Mouse (Mus musculus) heart, adult 2 months (tissue): ENCODE data around the gene Olfr1186.

Source experiments
- CTCF ChIP-seq: fragments of 200-600 bp; IDR thresholded peaks from 2 replicates; pipeline ENCODE4 v1.8.1; 2022; ENCODE audit warnings: antibody characterized with exemption, mild to moderate bottlenecking, moderate library complexity
- EP300 ChIP-seq: fragments of 200-500 bp; IDR thresholded peaks from 2 replicates; pipeline ENCODE4 v1.6.1; 2011; ENCODE audit warnings: low read depth, low read length, control low read depth; ENCODE audit not compliant: insufficient read depth
- POLR2A ChIP-seq: fragments of 200-500 bp; IDR thresholded peaks from 2 replicates; pipeline ENCODE4 v1.6.1; 2011; ENCODE audit warnings: mild to moderate bottlenecking, low read depth, low read length, control low read depth; ENCODE audit not compliant: insufficient read depth

- TF ChIP-seq CTCF (no peak), EP300 (no peak), POLR2A (no peak)
These were observed 38.3 kb downstream of the Olfr1186 start, which contains the start of gene Olfr1188 for GRCm38 (mm10) chr2:88556635-88557034.
